Mouse (Mus musculus) 3T3-L1 (cell line): ENCODE measurements at regions not wholly inside any gene's neighbourhood (a gene's known extent, or its start where the extent isn't known, plus 50 kb on each side); places are given as distances from the start of the nearest gene placed in this dataset.
A peak's percentile ranks its signal among the peaks of the same experiment; 100 is the strongest.
"Not testable (repeated sequence)": the region's sequence is repeated elsewhere in the genome, so short reads cannot be mapped to it uniquely, and the experiment has no call there.

Experiments used
- DNase-seq: peaks from one replicate; pipeline ENCODE4 v3.0.0-alpha.2; 2015; ENCODE audit warnings: low read depth, low spot score

DNA sequence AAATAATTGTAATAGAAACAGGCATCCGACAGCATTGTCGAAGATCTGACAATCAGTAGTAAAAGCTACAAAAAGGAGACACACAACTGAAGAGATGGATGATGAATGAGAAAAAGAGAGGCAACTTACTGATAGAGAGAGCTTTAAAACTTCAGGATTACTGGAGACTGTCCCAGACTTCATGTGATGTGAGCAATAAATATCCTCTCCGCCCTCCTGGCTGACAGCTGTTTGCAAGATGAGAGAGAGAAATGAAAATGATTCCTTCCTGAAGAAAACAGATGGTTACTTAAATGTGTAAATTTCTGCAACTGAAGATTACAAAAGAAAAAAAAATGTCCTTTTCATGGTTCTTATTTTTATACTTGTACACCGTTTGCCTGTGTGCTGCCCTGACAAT lies 306.7 kb upstream of the Ncam2 start:
- DNase-seq = no peak

DNA sequence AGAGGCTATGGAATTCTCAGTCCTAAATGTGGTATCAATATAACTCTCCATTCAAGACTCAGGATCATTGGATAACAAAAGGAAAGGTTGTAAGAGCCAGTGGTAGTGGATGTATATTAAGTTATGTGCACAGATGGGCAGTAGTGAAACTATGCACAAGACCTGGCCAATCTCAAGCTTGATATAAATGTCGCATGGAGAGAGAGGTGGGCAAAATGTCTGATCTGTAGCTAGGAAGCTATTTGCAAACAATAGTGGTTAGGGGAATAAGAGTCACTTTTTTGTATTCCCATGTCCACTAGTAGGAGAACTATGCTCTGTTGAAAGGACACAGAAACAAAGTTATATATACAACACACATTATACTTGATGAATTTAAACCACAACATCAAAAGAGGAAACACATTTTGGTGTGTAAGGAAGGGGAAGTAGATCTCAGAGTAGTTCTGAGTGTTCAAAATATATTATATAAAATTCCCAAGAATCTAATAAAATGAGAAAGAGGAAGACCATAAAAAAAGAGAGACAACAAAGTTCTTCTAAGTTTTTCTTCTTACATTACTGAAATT lies 279.7 kb upstream of the Ncam2 start:
- DNase-seq = no peak

DNA sequence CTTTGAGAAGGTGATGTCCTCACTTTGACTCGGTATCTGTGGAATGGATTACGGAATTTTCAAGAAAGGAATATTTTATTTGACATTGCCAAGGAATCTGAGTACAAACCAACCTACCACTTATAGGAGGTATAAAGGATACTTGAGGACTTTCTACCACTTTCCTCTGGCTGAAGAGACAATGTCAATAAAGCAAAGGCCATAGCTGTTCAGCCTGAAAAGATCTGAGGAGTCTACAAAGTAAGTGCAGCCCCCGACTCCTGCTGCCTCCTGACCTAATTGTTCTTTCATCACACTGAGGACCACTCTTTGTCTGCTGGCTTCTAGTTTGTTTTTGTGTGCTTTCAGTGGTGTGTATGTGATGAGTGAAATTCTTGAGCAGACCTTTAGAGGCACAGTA lies 269.5 kb upstream of the Ncam2 start:
- DNase-seq = no peak

DNA sequence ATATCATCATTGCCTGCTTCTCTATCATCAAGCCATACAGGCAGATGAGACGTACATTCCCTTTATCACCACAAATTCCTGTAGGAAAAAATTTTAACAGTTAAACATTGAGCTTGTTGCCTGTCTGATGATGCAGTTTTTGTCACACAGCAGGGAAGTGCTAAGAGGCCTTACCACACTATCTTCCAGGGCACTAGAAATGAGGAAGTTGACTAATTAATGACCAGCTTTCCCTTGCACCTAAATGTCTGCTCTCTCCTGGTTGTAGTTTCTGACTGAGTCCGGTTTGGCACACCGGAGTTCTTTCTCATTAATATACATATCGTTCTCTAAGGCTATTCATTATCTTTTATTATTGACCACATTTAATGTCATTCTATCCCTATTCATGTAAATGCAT lies 269.0 kb upstream of the Ncam2 start:
- no peak for DNase-seq

DNA sequence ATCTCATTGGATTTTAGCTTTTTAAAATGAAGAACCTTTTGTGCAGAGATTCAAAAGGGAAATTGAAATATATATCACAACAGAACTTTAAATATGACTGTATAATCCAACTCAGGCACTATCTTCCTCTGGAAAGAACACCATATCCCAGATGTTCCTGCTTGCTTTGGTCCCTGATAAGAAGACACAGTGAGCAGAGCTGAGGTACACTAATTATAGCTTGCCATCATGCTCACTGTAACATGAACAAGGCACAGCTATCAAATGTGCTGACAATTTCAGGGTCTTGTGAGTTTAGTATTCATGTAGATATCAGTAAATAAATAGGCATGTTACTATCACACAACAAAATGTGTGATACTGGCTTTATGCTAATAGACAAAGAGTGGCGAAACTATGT lies 264.8 kb upstream of the Ncam2 start:
- DNase-seq = no peak

DNA sequence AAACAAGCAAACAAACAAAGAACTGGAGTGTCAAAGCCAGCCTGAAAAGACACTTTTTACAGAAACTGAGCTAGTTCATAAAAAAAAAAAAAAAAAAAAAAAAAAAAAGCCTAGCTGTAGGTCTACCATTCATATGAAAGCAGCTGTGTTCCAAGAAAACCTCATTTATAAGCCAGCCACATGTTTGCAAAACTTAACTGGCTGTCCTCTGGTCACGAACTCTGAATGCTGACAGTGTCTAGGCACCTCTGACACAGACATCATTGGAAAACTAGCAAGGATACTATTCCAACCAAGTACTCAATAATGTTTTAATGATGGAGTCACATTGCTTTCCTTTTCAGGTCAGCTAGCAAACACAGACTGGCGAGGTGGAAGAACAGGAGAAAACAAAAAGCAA lies 238.4 kb upstream of the Ncam2 start:
- DNase-seq = no peak

DNA sequence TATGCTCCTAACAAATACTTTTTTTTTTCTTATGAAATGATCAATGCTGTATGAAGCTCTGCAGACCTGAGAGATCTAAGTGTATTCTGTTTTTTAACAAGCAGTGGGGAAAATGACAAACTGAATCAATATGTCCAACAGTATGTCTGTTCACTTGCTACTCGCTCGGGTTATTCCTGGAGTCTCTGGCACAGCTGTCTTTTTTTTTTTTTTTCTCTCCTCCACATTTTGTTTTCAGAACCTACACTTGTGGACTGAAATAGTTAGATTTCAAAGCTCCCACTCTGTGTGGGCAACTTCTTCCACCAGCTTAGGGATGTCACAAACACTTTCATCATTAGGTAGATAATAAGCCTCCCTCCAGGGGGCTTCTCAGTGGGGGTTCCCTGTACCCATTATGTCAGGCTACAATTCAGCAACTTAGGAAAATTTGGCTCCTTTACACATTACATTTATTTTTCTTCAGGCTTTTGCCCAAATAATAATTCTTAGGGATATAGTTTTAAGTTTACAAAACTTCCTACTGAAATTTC lies 218.9 kb upstream of the Ncam2 start:
- no peak for DNase-seq

DNA sequence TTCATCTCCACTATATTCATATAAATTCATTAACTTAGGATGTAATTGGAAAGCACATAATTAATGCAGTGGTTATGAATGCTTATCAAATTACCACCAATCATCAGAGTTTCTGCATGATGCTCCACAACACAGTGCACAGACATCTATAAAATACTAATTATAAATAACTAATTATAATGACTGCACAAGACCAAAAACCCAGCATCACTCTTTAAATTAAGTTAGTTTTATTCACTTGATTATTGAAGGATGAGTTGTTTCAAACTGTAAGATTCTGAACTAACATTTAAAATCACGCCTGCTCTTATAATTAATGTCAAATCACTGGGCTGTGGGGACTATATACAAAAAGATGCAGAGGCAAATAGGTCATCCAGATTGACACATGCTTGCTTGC lies 212.7 kb upstream of the Ncam2 start:
- DNase-seq = no peak

DNA sequence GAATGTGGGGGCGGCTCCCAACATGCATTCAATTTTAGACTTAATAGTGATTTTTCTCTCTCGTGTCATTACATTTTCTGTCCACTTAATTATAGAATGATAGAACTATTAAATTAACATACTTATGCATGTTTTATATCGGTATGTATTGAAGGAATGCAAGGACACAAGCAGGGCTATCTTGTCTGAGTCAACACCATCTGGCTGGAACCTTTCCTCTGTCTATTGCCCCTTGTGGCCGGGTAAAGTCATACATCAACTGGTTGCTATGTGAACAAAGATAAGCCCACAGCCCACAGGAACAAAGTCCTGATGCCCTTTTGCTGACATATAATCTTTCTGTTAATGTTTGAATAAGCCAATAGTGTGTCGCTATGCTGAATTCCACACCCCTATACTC lies 163.7 kb upstream of the Ncam2 start:
- DNase-seq = not testable (repeated sequence)

DNA sequence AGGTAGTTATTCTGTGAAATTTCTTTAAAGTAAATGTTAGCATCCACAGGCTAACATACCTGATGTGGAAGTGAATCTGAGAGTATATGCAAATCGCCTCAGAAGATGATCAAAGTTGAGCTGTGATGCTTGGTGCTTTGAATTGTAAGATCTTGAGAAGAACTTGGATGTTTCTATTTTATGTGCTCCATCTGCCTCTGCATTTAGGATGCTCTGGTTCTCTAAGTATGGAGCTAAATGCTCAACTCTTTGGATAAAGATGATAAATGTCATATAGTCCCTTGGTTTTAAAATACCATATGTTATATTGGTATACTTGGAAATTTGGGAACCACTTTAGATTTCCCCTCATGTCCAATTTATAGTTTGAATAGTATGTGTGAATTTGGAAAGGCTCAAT lies 159.2 kb upstream of the Ncam2 start:
- no peak for DNase-seq

DNA sequence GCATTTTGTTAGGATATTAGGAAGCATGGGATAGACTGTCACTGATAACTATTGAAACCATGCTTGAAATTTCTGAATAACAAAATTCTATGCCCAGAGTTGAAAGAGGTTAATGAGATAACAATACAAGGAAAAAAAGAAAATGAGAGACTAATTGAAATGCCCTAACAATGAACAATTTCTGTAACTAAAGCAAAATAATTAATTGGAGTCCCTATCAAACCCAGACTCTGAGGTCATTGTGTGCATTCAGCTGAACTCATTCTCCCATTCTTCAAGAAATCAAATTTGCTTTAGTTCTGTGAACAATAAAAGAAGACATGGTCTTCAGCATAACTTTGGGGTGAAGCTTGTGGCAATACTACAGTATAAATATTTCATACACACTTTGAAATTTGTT lies 154.8 kb upstream of the Ncam2 start:
- no peak for DNase-seq

DNA sequence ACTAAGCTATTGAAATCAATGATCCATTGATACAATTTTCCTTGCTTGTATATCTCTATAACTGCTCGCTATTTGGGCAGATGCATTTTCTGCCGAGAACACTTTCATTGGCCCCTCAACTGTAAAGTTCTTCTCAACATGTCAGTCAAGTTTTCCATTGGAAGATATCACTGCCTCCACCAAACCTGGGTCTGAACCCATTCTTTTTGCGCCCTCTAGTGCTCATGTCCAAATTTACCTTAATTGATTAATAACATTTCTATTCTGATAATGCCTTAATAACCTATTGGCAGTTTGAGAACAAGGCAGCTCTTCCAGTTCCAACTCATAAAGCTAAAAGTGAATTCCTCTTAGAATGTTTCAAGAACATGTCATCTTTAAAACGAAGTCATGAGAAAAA lies 132.2 kb upstream of the Ncam2 start:
- peak; percentile 42 for DNase-seq
